Mouse (Mus musculus) neural tube, embryonic 13.5 days (tissue): ENCODE measurements around the gene Idh2. TPM values are rescaled to one million over a fixed set of nuclear protein-coding genes. Genes with fewer than 3 reads are reported as not detected.

ENCODE experiments used
- ATAC-seq: fragments of 200-750 bp; cut with Nextera tagmentation; 2 replicates; pipeline ENCODE4 v1.8.0; 2017; ENCODE audit warnings: low read depth, mild to moderate bottlenecking, moderate TSS enrichment, moderate library complexity
- H3K27ac ChIP-seq: fragments of 300-500 bp; sonication (generic); replicated peaks from 2 replicates; pipeline ENCODE4 v1.5.1; 2015; ENCODE audit warnings: moderate library complexity, mild to moderate bottlenecking, inconsistent platforms
- H3K27me3 ChIP-seq: fragments of 300-500 bp; sonication (generic); 2 replicates; pipeline ENCODE4 v1.6.1; 2015; ENCODE audit warnings: mild to moderate bottlenecking, inconsistent platforms
- H3K36me3 ChIP-seq: fragments of 300-500 bp; sonication (generic); 2 replicates; pipeline ENCODE4 v1.6.1; 2015; ENCODE audit warnings: mild to moderate bottlenecking, inconsistent platforms
- H3K4me1 ChIP-seq: fragments of 300-500 bp; sonication (generic); replicated peaks from 2 replicates; pipeline ENCODE4 v1.6.1; 2015; ENCODE audit warnings: inconsistent platforms
- H3K4me2 ChIP-seq: fragments of 300-500 bp; sonication (generic); 2 replicates; pipeline ENCODE4 v1.6.1; 2015; ENCODE audit warnings: inconsistent platforms, mild to moderate bottlenecking, moderate library complexity
- H3K4me3 ChIP-seq: fragments of 300-500 bp; sonication (generic); 2 replicates; pipeline ENCODE4 v1.5.1; 2015; ENCODE audit warnings: mild to moderate bottlenecking, inconsistent platforms
- H3K9ac ChIP-seq: fragments of 300-500 bp; sonication (generic); 2 replicates; pipeline ENCODE4 v1.6.1; 2015; ENCODE audit warnings: moderate library complexity, mild to moderate bottlenecking, inconsistent platforms
- H3K9me3 ChIP-seq: fragments of 300-500 bp; sonication (generic); 2 replicates; pipeline ENCODE4 v1.6.1; 2016; ENCODE audit warnings: inconsistent platforms
- WGBS: fragments of 180-500 bp; shearing (Covaris S2); methylation state at CpG from one replicate; pipeline ENCODE4 v1.1.7; 2015; 5-methylcytosine and 5-hydroxymethylcytosine counted together
- polyA plus RNA-seq: library from polyadenylated mRNA; unstranded; fragments of >200 nt; fragmentation: Nextera tagmentation; extraction: Ambion mirVana; gene quantifications from 2 replicates; pipeline ENCODE4 v1.2.1, GENCODE M21; 2015

The Idh2 gene
- polyA plus RNA-seq, 1 experiment from 2014 or later: 217 TPM

- H3K9ac ChIP-seq: no peak overlapping the region
- no peak overlapping the region for H3K4me2 ChIP-seq
- H3K36me3 ChIP-seq: no peaks in the 10 kb centered on the region
- WGBS: 76% methylated on average over 5 of the region's 5 CpGs
- no peak overlapping the region for H3K27ac ChIP-seq
- ATAC-seq: no peak
- no peak overlapping the region for H3K4me3 ChIP-seq
- no peaks in the 10 kb centered on the region for H3K27me3 ChIP-seq
- H3K4me1 ChIP-seq: peaks cover 5% of the 10 kb centered on the region; the same call in 1 of the 2 replicates
- H3K9me3 ChIP-seq: no peaks in the 10 kb centered on the region
Measured at GRCm38 (mm10) chr7:80121083-80121482, 5.9 kb upstream of the Idh2 start.

DNA sequence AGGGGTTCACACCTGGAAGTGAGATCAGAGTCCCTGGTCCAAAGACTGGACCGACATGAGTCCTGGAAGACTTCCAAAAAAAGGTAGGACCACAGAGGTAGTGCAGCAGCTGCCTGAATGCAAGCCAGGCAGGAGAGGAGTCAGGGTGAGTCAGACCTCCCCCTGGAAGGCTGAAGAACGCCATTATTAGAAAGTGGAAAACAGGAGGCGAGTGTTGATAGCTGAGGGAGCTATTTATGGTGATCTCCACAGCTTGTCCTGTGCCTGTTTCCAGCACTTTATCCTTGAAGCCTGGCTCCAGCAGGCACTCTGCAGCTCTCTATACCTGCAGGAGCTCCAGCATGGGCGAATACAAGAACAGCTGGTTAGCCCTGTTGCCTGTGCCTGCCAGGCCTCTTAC, 4.0 kb upstream of the Idh2 start:
- no peaks in the 10 kb centered on the region for H3K9me3 ChIP-seq
- no peak overlapping the region for H3K27ac ChIP-seq
- H3K4me3 ChIP-seq: no peak overlapping the region
- no peaks in the 10 kb centered on the region for H3K36me3 ChIP-seq
- H3K9ac ChIP-seq: no peak overlapping the region
- WGBS: 78% methylated on average over 4 of the region's 4 CpGs
- H3K4me2 ChIP-seq: no peak overlapping the region
- ATAC-seq: no peak
- peaks cover 14% of the 10 kb centered on the region for H3K4me1 ChIP-seq
- no peaks in the 10 kb centered on the region for H3K27me3 ChIP-seq

DNA sequence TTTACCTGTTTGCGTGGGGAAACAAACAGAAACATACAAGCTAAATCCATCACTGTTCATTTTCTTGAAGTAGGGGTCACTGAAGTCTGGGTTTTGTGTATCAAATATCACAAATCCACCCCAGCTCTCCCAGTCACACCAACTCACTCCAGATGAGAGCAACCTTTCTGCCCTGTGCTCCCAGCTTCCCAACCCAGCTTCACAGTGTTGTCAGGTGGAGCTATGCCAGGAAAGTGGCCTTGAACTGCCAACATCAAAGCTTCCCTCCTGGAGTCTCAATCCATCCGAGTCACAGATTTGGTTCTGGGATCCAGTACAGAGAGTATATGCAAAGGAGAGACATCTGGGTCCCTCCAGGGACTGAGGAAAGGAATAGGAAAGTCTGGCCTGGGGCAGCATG, 966 bp upstream of the Idh2 start:
- peaks cover 44% of the 10 kb centered on the region for H3K4me1 ChIP-seq
- H3K4me3 ChIP-seq: peak overlapping the region; percentile 87; the same call in 1 of the 2 replicates
- H3K36me3 ChIP-seq: no peaks in the 10 kb centered on the region
- H3K27ac ChIP-seq: peak overlapping the region; percentile 96; the same call in 1 of the 2 replicates
- peak overlapping the region; percentile 98; the same call in 1 of the 2 replicates for H3K9ac ChIP-seq
- no peak for ATAC-seq
- 73% methylated on average over 2 of the region's 2 CpGs for WGBS
- H3K4me2 ChIP-seq: peak overlapping the region; percentile 86
- H3K9me3 ChIP-seq: no peaks in the 10 kb centered on the region
- no peaks in the 10 kb centered on the region for H3K27me3 ChIP-seq

DNA sequence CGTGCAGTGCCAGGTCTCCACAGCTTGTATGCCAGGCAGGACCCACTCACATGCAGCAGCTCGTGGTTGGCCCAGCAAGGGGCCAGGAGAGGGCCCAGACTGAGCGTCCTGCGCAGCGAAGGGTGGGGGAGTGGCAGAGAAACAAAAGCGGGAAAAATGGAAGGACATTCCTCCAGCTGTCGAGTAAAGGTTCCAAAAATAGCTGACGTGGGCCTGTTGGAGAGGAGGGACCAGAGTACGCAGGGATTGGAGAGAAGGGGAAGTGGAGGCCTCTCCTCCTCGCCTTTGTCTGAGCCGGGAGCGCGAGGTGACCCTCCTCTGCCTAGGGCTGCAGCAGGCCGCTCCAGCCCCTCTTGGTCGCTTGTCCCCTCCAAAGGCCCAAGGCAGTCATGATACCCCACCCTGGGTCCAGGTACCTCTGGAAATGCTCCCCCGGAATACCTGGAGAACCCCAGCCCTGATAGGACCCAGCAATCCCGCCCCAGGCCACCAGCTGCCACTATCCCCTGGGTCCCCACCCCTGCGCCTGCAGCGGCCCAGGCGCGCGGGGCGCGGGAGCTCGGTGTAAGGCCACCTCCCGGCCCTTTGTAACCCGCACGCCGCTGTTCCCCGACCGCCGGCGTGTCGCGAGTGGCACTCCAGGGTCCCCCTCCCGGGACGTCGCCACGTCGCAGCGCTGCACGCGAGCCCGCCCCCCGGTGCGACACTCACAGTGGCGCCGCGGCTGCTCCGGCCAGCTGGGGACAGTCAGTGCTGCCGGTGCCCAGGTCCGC, 555 bp downstream of the Idh2 start:
- WGBS: 1% methylated on average over 51 of the region's 52 CpGs

DNA sequence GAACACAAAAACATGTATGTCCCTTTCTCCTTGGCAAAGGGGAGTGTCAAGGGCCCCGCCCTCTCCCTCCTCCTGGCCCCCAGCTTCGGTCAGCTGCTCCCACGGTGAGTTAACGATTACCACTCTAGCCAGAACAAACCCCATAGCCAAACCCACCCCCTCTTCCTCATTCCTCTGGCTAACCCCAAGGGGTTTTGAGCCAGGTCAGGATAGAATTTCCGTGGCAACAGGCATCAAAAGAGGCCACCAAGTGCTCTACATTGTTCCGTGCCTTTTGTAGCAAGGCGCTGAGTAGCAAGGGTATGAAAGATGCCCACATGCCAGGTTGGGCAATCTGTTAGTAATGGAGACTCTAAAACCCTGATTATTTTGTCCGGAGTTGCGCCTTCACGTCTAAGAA, 1.2 kb downstream of the Idh2 start:
- peak overlapping the region; percentile 86 for H3K4me2 ChIP-seq
- 5% methylated on average over 10 of the region's 10 CpGs for WGBS
- ATAC-seq: no peak
- H3K27ac ChIP-seq: peak overlapping the region; percentile 96
- H3K4me3 ChIP-seq: peak overlapping the region; percentile 87
- peaks cover 49% of the 10 kb centered on the region for H3K4me1 ChIP-seq
- peak overlapping the region; percentile 98 for H3K9ac ChIP-seq
- no peaks in the 10 kb centered on the region for H3K9me3 ChIP-seq
- peaks cover 4% of the 10 kb centered on the region; the same call in 1 of the 2 replicates for H3K36me3 ChIP-seq
- H3K27me3 ChIP-seq: no peaks in the 10 kb centered on the region

More for the DNA sequence above, 555 bp downstream of the Idh2 start:
- Histone ChIP-seq H3K4me1 (peaks cover 49% of the 10 kb centered on the region), H3K27me3 (no peaks in the 10 kb centered on the region), H3K36me3 (peaks cover 3% of the 10 kb centered on the region; the same call in 1 of the 2 replicates), H3K9me3 (no peaks in the 10 kb centered on the region), H3K4me3 (peak overlapping the region; percentile 87), H3K27ac (peak overlapping the region; percentile 96), H3K4me2 (peak overlapping the region; percentile 86), H3K9ac (peak overlapping the region; percentile 98)
- ATAC-seq: peak; percentile 83

GRCm38 (mm10) chr7:80111066-80112045, 3.8 kb downstream of the Idh2 start:
- Histone ChIP-seq H3K36me3 (peaks cover 15% of the 10 kb centered on the region), H3K4me2 (no peak overlapping the region), H3K9ac (0 out of 2 replicates have a peak overlapping the region, but pooled peaks have one; percentile 17), H3K9me3 (no peaks in the 10 kb centered on the region), H3K4me1 (peaks cover 46% of the 10 kb centered on the region), H3K4me3 (no peak overlapping the region), H3K27ac (0 out of 2 replicates have a peak overlapping the region, but pooled peaks have one; percentile 18), H3K27me3 (no peaks in the 10 kb centered on the region)
- ATAC-seq: no peak
- 81% methylated on average over 9 of the region's 9 CpGs for WGBS

GRCm38 (mm10) chr7:80106441-80106840, 8.8 kb downstream of the Idh2 start:
- H3K36me3 ChIP-seq: peaks cover 32% of the 10 kb centered on the region
- 100% methylated on average over 1 of the region's 1 CpGs for WGBS
- no peak overlapping the region for H3K4me3 ChIP-seq

DNA sequence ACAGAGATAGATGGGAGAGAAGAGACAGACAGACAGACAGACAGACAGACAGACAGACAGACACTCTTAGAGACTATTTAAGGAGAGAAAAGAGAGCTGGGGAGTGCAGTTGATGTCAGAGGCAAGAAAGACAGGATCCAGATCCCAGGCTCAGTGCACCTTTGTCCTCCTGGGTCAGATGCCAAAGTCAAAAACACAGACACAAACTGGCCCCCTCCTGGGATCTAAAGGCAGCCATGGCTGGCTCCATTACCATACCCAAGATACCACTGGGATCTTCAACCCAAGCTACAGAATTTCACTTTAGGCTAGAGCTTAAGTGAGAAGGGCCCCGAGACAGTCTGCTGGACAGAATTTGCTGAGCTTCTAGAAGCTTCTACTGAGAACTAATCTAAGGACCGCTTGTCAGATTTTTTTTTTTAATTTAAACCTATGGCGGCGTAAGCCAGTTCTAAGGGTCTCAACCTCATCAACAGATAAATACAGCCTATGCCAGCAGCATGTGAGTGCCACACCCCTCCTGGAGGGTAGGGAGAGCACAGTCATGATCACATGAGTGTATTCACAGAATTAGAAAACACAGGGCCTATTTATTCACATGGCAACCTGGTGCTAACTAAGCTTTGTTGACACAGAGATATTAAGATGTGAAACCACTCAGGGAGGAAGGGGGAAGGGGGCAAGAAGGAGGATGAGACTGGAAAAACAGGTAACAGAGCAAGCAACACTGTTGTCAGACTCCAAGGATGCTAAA, 9.4 kb downstream of the Idh2 start:
- Histone ChIP-seq H3K4me3 (no peak overlapping the region), H3K27me3 (no peaks in the 10 kb centered on the region), H3K27ac (no peak overlapping the region), H3K4me2 (no peak overlapping the region), H3K9ac (no peak overlapping the region), H3K36me3 (peaks cover 38% of the 10 kb centered on the region), H3K4me1 (peaks cover 6% of the 10 kb centered on the region; the same call in 1 of the 2 replicates), H3K9me3 (no peaks in the 10 kb centered on the region)
- 91% methylated on average over 4 of the region's 4 CpGs for WGBS
- ATAC-seq: no peak

More at GRCm38 (mm10) chr7:80106441-80106840, 8.8 kb downstream of the Idh2 start:
- Histone ChIP-seq H3K9ac (no peak overlapping the region), H3K27ac (no peak overlapping the region), H3K27me3 (no peaks in the 10 kb centered on the region), H3K4me2 (no peak overlapping the region), H3K9me3 (no peaks in the 10 kb centered on the region), H3K4me1 (peaks cover 13% of the 10 kb centered on the region)
- ATAC-seq: no peak

DNA sequence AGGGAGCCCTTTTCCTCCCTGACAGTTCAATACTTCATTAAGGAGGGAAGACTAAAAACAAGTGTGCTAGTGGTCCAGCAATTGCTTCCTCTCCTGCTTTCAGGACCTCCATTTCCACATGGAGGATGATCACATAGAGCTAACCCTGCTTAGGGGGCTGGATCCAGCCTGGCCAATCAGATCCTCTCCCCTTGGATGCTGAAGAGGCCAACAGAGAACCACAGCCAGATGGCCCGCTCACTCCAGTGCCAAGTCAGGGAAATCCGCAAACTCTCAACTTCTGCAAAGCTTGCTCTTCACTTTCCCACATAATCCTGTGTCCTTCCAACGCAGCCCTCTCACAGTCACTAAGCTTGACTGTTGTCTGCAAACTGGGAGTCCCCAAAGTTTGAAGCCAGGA, 11.9 kb downstream of the Idh2 start:
- no peaks in the 10 kb centered on the region for H3K9me3 ChIP-seq
- no peak overlapping the region for H3K4me3 ChIP-seq
- no peaks in the 10 kb centered on the region for H3K27me3 ChIP-seq
- H3K27ac ChIP-seq: no peak overlapping the region
- H3K4me2 ChIP-seq: no peak overlapping the region
- ATAC-seq: no peak
- peaks cover 59% of the 10 kb centered on the region for H3K36me3 ChIP-seq
- 0 out of 2 replicates have a peak, but pooled peaks cover 5% of the 10 kb centered on the region for H3K4me1 ChIP-seq
- WGBS: 92% methylated on average over 3 of the region's 3 CpGs
- no peak overlapping the region for H3K9ac ChIP-seq

DNA sequence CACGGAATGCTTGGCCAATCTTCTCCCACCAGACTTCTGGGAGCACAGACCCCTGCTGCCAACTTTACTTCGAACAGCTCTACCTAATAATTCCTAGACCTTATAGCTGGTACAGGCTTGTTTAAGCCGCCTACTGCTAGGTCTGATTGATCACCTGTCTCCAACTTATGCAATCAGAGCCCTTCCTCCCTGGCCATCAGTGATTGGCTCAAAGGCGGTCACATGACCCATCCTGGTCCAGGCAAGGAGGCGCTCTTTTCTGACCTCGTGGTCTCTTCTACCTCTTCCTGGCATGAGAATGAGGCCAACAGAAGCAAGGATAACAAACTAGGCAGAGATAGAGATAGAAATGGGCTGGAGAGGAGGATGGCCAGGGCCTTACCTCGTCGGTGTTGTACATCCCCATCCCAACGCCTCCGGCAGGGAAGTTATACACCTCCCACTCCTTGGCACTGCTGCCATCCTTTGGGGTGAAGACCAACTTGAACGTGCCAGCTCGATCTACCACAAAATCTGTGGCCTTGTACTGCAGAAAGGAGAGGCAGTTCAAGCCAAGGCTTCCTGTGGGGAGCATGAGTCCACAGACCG, 16.7 kb downstream of the Idh2 start:
- no peaks in the 10 kb centered on the region for H3K9me3 ChIP-seq
- peaks cover 95% of the 10 kb centered on the region for H3K36me3 ChIP-seq
- 96% methylated on average over 13 of the region's 13 CpGs for WGBS
- H3K27me3 ChIP-seq: no peaks in the 10 kb centered on the region
- no peak overlapping the region for H3K27ac ChIP-seq
- 0 out of 2 replicates have a peak, but pooled peaks cover 4% of the 10 kb centered on the region for H3K4me1 ChIP-seq
- H3K4me2 ChIP-seq: no peak overlapping the region
- ATAC-seq: no peak
- no peak overlapping the region for H3K4me3 ChIP-seq
- no peak overlapping the region for H3K9ac ChIP-seq
